Comparison of ENCODE assay signal across 13 mouse cellular contexts in the genomic region with DNA sequence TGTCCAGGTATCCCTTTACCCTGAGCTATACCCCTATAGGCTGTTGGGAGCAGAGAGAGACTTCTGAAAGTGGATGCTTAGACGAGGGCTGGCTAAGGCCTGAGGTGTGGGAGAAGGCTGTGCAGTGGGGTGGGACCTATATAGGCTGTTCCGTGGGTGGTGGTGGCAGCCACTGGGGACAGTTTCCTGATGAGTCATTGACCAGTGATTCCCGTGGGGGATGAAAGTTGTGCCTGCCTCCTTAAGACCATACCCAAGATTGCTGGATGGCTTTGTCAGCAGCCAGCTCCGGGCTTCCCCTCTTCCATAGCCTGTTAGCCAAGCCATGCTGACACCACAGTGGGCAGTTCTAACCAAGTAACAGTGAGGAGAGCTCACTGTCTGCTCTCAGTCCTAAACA. TPM values are rescaled to one million over a fixed set of nuclear protein-coding genes. Genes with fewer than 3 reads are reported as not detected.
"Had no signal": no experiment of that assay in that cellular context is flagged by ENCODE, and none has a peak within 500 bp of the region (broad histone marks: within the 10 kb centered on the region; RNA-seq: fewer than 3 reads in every experiment).

No protein-coding gene starts in this region.

- ATAC-seq: liver, embryonic 12.5 days had no signal

- H3K27ac ChIP-seq: limb, embryonic 15.5 days; liver, embryonic 12.5 days; midbrain, embryonic 10.5 days; neural tube, embryonic 15.5 days had no signal

- H3K4me2 ChIP-seq: limb, embryonic 15.5 days; liver, embryonic 12.5 days; lung, embryonic 14.5 days; neural tube, embryonic 15.5 days had no signal

- H3K9ac ChIP-seq: limb, embryonic 15.5 days; liver, embryonic 12.5 days; lung, embryonic 14.5 days; neural tube, embryonic 15.5 days had no signal

- DNase-seq: kidney, postnatal 10 days; layer of hippocampus, postnatal 36 days; lung, embryonic 14.5 days; lung, postnatal 10 days; midbrain, embryonic 14.5 days; right cerebral cortex, adult 18-20 months; right cerebral cortex, postnatal 25 days; thymus, postnatal 36 days had no signal

- H3K4me3 ChIP-seq: limb, embryonic 15.5 days; liver, embryonic 12.5 days; midbrain, embryonic 10.5 days; myocyte; neural tube, embryonic 15.5 days had no signal

- H3K9me3 ChIP-seq: limb, embryonic 15.5 days; liver, embryonic 12.5 days; midbrain, embryonic 10.5 days; neural tube, embryonic 15.5 days had no signal

RNA-seq across cellular contexts. Expression of a gene that starts 37.2 kb away (rescaled TPM):
- polyA plus RNA-seq: midbrain, embryonic 14.5 days had no signal
